Mouse (Mus musculus) hindbrain, embryonic 12.5 days (tissue): Measurements from ENCODE around the gene Gcn1l1. TPM values are rescaled to one million over a fixed set of nuclear protein-coding genes. Genes with fewer than 3 reads are reported as not detected.

Experiments
- ATAC-seq: fragments of 200-750 bp; cut with Nextera tagmentation; 2 replicates; pipeline ENCODE4 v1.8.0; 2017; ENCODE audit warnings: moderate TSS enrichment; ENCODE audit not compliant: low FRiP score
- H3K27ac ChIP-seq: fragments of 300-500 bp; sonication (generic); 2 replicates; pipeline ENCODE4 v1.5.1; 2016; ENCODE audit warnings: mild to moderate bottlenecking
- H3K27me3 ChIP-seq: fragments of 300-500 bp; sonication (generic); 2 replicates; pipeline ENCODE4 v1.6.1; 2016; ENCODE audit warnings: mild to moderate bottlenecking
- H3K36me3 ChIP-seq: fragments of 300-500 bp; sonication (generic); 2 replicates; pipeline ENCODE4 v1.6.1; 2016; ENCODE audit warnings: mild to moderate bottlenecking
- H3K4me1 ChIP-seq: fragments of 300-500 bp; sonication (generic); 2 replicates; pipeline ENCODE4 v1.6.1; 2016
- H3K4me2 ChIP-seq: fragments of 300-500 bp; sonication (generic); replicated peaks from 2 replicates; pipeline ENCODE4 v1.6.1; 2016; ENCODE audit warnings: mild to moderate bottlenecking
- H3K4me3 ChIP-seq: fragments of 300-500 bp; sonication (generic); 2 replicates; pipeline ENCODE4 v1.5.1; 2016; ENCODE audit warnings: mild to moderate bottlenecking
- H3K9ac ChIP-seq: fragments of 300-500 bp; sonication (generic); 2 replicates; pipeline ENCODE4 v1.6.1; 2016; ENCODE audit warnings: mild to moderate bottlenecking, moderate library complexity
- H3K9me3 ChIP-seq: fragments of 300-500 bp; sonication (generic); replicated peaks from 2 replicates; pipeline ENCODE4 v1.6.1; 2016; ENCODE audit warnings: mild to moderate bottlenecking
- WGBS: fragments of 180-500 bp; shearing (Covaris S2); methylation state at CpG from one replicate; pipeline ENCODE4 v1.1.7; 2016; 5-methylcytosine and 5-hydroxymethylcytosine counted together
- polyA plus RNA-seq: library from polyadenylated mRNA; unstranded; fragments of >200 nt; fragmentation: Nextera tagmentation; extraction: Ambion mirVana; gene quantifications from 2 replicates; pipeline ENCODE4 v1.2.1, GENCODE M21; 2016

Gcn1l1 gene
- polyA plus RNA-seq, 1 experiment from 2014 or later = 62.5 TPM

- no peaks in the 10 kb centered on the region for H3K9me3 ChIP-seq
- H3K4me1 ChIP-seq = peaks cover 45% of the 10 kb centered on the region
- peak within 1 kb of the TSS; percentile 86 for H3K9ac ChIP-seq
- ATAC-seq = peak; percentile 83
- H3K27ac ChIP-seq = peak within 1 kb of the TSS; percentile 93
- H3K4me2 ChIP-seq = peak within 1 kb of the TSS; percentile 83
- no peaks in the 10 kb centered on the region for H3K27me3 ChIP-seq
- under 1% methylated on average over 58 of the region's 125 CpGs for WGBS
- H3K4me3 ChIP-seq = peak within 1 kb of the TSS; percentile 76
- H3K36me3 ChIP-seq = no peaks in the 10 kb centered on the region
Measured at GRCm38 (mm10) chr5:115631505-115632357, 66.7 kb downstream of the Gcn1l1 start, which contains the start of gene Rab35. Rab35 (plus strand) TSS chr5:115631908.

GRCm38 (mm10) chr5:115632358-115632714 is 67.3 kb downstream of the Gcn1l1 start:
- Histone ChIP-seq H3K4me2 (peak overlapping the region; percentile 83), H3K4me1 (peaks cover 45% of the 10 kb centered on the region), H3K36me3 (no peaks in the 10 kb centered on the region), H3K27ac (peak overlapping the region; percentile 93), H3K4me3 (peak overlapping the region; percentile 76), H3K9me3 (no peaks in the 10 kb centered on the region), H3K27me3 (no peaks in the 10 kb centered on the region), H3K9ac (peak overlapping the region; percentile 86)
- ATAC-seq = peak; percentile 34; the same call in 1 of the 2 replicates
- WGBS = 2% methylated on average over 30 of the region's 30 CpGs

GRCm38 (mm10) chr5:115633060-115633459 is 68.0 kb downstream of the Gcn1l1 start:
- Histone ChIP-seq H3K36me3 (peaks cover 2% of the 10 kb centered on the region; the same call in 1 of the 2 replicates), H3K4me3 (peak overlapping the region; percentile 76), H3K9me3 (no peaks in the 10 kb centered on the region), H3K9ac (peak overlapping the region; percentile 86), H3K27ac (no peak overlapping the region), H3K27me3 (no peaks in the 10 kb centered on the region), H3K4me1 (peaks cover 45% of the 10 kb centered on the region), H3K4me2 (peak overlapping the region; percentile 83)
- WGBS = 54% methylated on average over 4 of the region's 4 CpGs
- ATAC-seq = no peak

GRCm38 (mm10) chr5:115634046-115634445 is 69.0 kb downstream of the Gcn1l1 start:
- Histone ChIP-seq H3K27ac (no peak overlapping the region), H3K9ac (no peak overlapping the region), H3K27me3 (no peaks in the 10 kb centered on the region), H3K36me3 (peaks cover 12% of the 10 kb centered on the region), H3K4me3 (no peak overlapping the region), H3K9me3 (no peaks in the 10 kb centered on the region), H3K4me2 (no peak overlapping the region), H3K4me1 (peaks cover 45% of the 10 kb centered on the region)
- ATAC-seq = no peak
- 92% methylated on average over 8 of the region's 8 CpGs for WGBS

- no peak overlapping the region for H3K9ac ChIP-seq
- H3K36me3 ChIP-seq = peaks cover 27% of the 10 kb centered on the region
- H3K4me3 ChIP-seq = no peak overlapping the region
- H3K27me3 ChIP-seq = no peaks in the 10 kb centered on the region
- no peaks in the 10 kb centered on the region for H3K9me3 ChIP-seq
- H3K27ac ChIP-seq = peak overlapping the region; percentile 17; the same call in 1 of the 2 replicates
- WGBS = 71% methylated on average over 6 of the region's 6 CpGs
- no peak overlapping the region for H3K4me2 ChIP-seq
- H3K4me1 ChIP-seq = peaks cover 41% of the 10 kb centered on the region
- ATAC-seq = no peak
Measured at GRCm38 (mm10) chr5:115635536-115635935, 70.5 kb downstream of the Gcn1l1 start.

- Histone ChIP-seq H3K27me3 (no peaks in the 10 kb centered on the region), H3K4me3 (no peak overlapping the region), H3K4me1 (peaks cover 6% of the 10 kb centered on the region), H3K9ac (no peak overlapping the region), H3K36me3 (peaks cover 97% of the 10 kb centered on the region), H3K27ac (no peak overlapping the region), H3K4me2 (no peak overlapping the region), H3K9me3 (no peaks in the 10 kb centered on the region)
- no peak for ATAC-seq
- 87% methylated on average over 9 of the region's 9 CpGs for WGBS
Measured at GRCm38 (mm10) chr5:115644192-115644591, 79.1 kb downstream of the Gcn1l1 start.

- H3K9me3 ChIP-seq = no peaks in the 10 kb centered on the region
- peaks cover 19% of the 10 kb centered on the region for H3K4me1 ChIP-seq
- 67% methylated on average over 3 of the region's 3 CpGs for WGBS
- peaks cover 53% of the 10 kb centered on the region for H3K36me3 ChIP-seq
- H3K27me3 ChIP-seq = no peaks in the 10 kb centered on the region
- H3K4me2 ChIP-seq = no peak overlapping the region
- H3K4me3 ChIP-seq = no peak overlapping the region
- H3K27ac ChIP-seq = peak overlapping the region; percentile 48; the same call in 1 of the 2 replicates
- no peak overlapping the region for H3K9ac ChIP-seq
- ATAC-seq = no peak
Measured at GRCm38 (mm10) chr5:115648876-115649275, 83.8 kb downstream of the Gcn1l1 start.

GRCm38 (mm10) chr5:115649699-115650098 is 84.6 kb downstream of the Gcn1l1 start:
- Histone ChIP-seq H3K9me3 (no peaks in the 10 kb centered on the region), H3K9ac (no peak overlapping the region), H3K27ac (no peak overlapping the region), H3K27me3 (no peaks in the 10 kb centered on the region), H3K4me1 (peaks cover 19% of the 10 kb centered on the region), H3K4me2 (no peak overlapping the region), H3K4me3 (no peak overlapping the region), H3K36me3 (peaks cover 45% of the 10 kb centered on the region)
- 87% methylated on average over 8 of the region's 8 CpGs for WGBS
- no peak for ATAC-seq

GRCm38 (mm10) chr5:115650885-115651284 is 85.8 kb downstream of the Gcn1l1 start:
- no peak overlapping the region for H3K27ac ChIP-seq
- peaks cover 19% of the 10 kb centered on the region for H3K4me1 ChIP-seq
- no peak overlapping the region for H3K9ac ChIP-seq
- no peaks in the 10 kb centered on the region for H3K27me3 ChIP-seq
- no peaks in the 10 kb centered on the region for H3K9me3 ChIP-seq
- no peak overlapping the region for H3K4me2 ChIP-seq
- 88% methylated on average over 10 of the region's 10 CpGs for WGBS
- no peak for ATAC-seq
- peaks cover 33% of the 10 kb centered on the region for H3K36me3 ChIP-seq
- H3K4me3 ChIP-seq = no peak overlapping the region

- H3K4me3 ChIP-seq = no peak overlapping the region
- H3K27me3 ChIP-seq = no peaks in the 10 kb centered on the region
- 0 out of 2 replicates have a peak overlapping the region, but pooled peaks have one; percentile 77 for H3K27ac ChIP-seq
- 89% methylated on average over 10 of the region's 10 CpGs for WGBS
- H3K4me2 ChIP-seq = peak overlapping the region; percentile 66; the same call in 1 of the 2 replicates
- H3K9me3 ChIP-seq = no peaks in the 10 kb centered on the region
- no peak for ATAC-seq
- H3K4me1 ChIP-seq = peaks cover 19% of the 10 kb centered on the region
- peaks cover 24% of the 10 kb centered on the region for H3K36me3 ChIP-seq
- no peak overlapping the region for H3K9ac ChIP-seq
Measured at GRCm38 (mm10) chr5:115651821-115652220, 86.8 kb downstream of the Gcn1l1 start.

GRCm38 (mm10) chr5:115652681-115653575 is 87.9 kb downstream of the Gcn1l1 start:
- WGBS = 4% methylated on average over 35 of the region's 35 CpGs
- peak; percentile 99 for ATAC-seq
- Histone ChIP-seq H3K9me3 (no peaks in the 10 kb centered on the region), H3K36me3 (peaks cover 14% of the 10 kb centered on the region), H3K4me3 (peak overlapping the region; percentile 40), H3K4me1 (peaks cover 19% of the 10 kb centered on the region), H3K9ac (peak overlapping the region; percentile 56), H3K4me2 (peak overlapping the region; percentile 66), H3K27me3 (no peaks in the 10 kb centered on the region), H3K27ac (peak overlapping the region; percentile 77)

GRCm38 (mm10) chr5:115653776-115654175 is 88.7 kb downstream of the Gcn1l1 start:
- H3K9me3 ChIP-seq = no peaks in the 10 kb centered on the region
- ATAC-seq = no peak

More at GRCm38 (mm10) chr5:115653776-115654175, 88.7 kb downstream of the Gcn1l1 start:
- Histone ChIP-seq H3K27me3 (no peaks in the 10 kb centered on the region), H3K4me2 (no peak overlapping the region), H3K4me1 (peaks cover 17% of the 10 kb centered on the region), H3K9ac (no peak overlapping the region), H3K36me3 (peaks cover 7% of the 10 kb centered on the region), H3K4me3 (no peak overlapping the region), H3K27ac (no peak overlapping the region)
- WGBS = 87% methylated on average over 12 of the region's 12 CpGs
